Mouse (Mus musculus) granulocyte monocyte progenitor cell, adult 5-6 weeks (primary cell): ENCODE data around the gene Glt8d2. TPM values are rescaled to one million over a fixed set of nuclear protein-coding genes. Genes with fewer than 3 reads are reported as not detected.
"Not testable (repeated sequence)": the region's sequence is repeated elsewhere in the genome, so short reads cannot be mapped to it uniquely, and the experiment has no call there.

Source experiments
- ATAC-seq: replicated peaks from 2 replicates; pipeline ENCODE4 v1.8.0; 2016; ENCODE audit warnings: mild to moderate bottlenecking, moderate TSS enrichment, inconsistent platforms; ENCODE audit not compliant: poor library complexity, severe bottlenecking
- total RNA-seq, 2 experiments: library from RNA; stranded (forward) in 1 of 2; stranded (reverse) in 1 of 2; fragments of 200-712, 200-1000 nt in 1 of 2; fragments of >200 nt in 1 of 2; fragmentation: Nextera tagmentation in 1 of 2; gene quantifications; 2 replicates each; pipeline ENCODE4 v1.2.3; 2014 to 2017

Glt8d2 gene
- total RNA-seq, 2 experiments from 2014 or later = 1.6 to 1.8 TPM

DNA sequence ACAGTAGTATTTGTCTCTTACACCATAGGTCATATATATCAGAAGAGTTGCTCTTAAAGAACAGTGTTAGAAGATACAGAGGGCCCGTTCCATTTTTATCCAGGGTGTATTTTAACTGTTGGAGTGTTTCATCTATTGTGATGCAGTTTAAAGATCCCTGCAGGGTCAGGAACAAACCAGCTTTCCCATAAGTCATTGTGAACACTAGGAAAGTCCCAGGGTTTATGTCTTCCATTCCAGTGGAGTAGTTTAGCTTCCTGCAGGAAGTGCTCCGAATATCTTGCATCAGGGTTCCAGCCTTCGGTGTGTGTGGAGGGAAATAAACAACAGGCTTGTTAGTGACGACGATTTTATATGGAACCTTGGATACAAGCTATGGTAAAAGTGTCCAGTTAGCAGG, 39.2 kb downstream of the Glt8d2 start:
- no peak for ATAC-seq

DNA sequence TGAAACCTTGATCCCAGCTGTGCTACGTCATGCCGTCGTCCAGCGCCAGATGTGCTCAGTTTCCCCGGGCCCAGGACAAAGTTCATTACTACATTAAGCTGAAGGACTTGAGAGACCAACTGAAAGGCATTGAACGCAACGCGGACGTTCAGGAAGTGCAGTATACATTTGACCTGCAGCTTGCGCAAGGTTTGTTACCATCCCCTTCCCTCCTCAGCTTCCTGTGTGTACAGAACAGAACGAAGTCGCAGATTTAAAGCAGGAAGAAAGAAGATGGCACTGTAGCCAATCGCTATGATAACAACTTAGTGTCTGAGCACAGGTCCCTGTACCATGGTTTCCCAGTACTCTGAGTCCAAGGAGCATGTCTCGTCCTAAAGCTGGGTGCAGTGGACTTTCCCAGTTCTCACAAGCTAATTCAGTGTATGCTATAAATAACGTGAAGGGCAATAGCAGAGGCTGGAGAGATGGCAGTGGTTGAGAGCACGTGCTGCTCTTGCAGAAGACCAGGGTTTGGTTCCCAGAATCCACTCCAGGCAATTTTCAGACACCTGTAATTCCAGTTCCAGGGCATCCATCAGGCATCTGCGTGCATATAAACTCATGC, 43.1 kb downstream of the Glt8d2 start:
- peak; percentile 99 for ATAC-seq

DNA sequence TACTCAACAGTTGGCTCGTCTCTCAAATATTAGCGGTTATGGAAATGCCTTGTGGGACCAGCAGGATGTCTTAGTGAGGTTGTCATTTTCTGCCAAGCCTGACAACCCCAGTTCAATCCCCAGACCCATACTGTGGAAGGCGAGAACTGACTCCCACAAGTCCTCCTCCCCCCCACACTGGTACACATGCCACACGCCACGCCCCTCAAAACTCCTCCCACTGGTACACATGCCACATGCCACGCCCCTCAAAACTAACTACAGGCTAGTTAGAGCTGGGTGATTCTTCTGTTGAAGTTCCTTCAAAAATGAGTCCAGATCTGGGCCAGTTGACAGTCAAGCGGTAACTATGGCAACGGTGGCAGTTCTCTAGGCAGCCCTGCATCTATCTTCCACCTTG, 44.4 kb downstream of the Glt8d2 start:
- 0 out of 2 replicates have a peak, but pooled peaks have one; percentile 28 for ATAC-seq

DNA sequence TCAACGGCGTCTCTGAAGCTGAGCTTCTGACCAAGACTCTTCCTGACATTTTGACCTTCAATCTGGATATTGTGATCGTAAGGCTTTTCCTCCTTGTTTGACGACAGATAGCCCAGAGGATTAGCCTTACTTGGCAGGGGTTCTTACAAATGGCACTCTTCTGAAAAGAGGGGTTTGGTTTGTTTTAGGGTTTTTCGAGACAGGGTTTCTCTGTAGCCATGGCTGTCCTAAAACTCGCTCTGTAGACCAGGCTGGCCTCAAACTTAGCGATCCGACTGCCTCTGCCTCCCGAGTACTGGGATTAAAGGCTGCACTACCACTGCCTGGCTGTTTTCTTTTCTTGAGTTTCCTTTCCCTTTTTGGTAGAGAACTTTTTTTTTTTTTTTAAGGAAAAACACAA, 49.0 kb downstream of the Glt8d2 start:
- no peak for ATAC-seq

DNA sequence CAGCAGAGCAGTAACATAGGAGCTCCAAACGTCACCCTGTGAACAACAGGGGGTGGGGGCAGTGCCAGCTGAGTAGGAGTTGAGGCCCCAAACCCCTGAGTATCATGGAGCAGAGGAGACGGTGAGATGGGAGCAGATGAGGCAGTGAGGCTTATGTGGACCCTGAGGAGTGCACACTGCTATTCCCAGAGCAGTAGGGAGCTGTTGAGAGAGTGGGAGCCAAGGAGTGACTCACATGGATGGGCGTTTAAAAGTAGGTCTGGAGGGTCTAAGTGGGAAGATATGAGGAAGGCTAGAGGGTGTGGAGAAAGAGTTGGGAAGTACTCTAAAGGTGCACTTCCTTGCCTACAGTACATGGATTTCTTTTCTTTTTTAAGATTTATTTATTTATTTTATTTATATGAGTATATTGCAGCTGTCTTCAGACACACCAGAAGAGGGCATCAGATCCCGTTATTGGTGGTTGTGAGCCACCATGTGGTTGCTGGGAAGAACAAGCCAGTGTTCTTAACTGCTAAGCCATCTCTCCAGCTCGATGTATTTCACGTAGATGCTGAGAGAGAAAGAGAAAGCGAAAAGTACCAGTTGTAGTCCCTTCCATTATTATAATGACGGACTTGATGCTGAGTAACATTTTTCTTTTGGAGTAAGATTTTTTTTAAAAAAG, 51.3 kb downstream of the Glt8d2 start:
- ATAC-seq = no peak

DNA sequence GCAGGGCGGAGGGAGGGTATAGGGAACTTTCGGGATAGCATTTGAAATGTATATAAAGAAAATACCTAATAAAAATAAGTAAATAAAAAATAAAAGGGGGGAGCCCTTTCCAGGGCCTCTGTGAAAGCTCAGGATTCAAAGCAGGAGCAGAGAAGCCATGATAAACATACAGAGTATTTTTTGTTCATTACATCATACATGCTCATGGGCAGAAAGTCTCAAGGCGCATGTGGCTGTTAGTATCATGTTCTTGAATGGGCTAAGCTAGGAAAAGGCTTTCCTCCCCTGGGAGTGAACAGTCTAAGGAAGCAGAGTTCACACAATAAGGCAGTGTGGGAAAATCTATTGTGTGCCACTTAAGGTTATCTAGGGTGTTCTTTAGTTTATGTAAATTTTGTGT, 54.1 kb downstream of the Glt8d2 start:
- no peak for ATAC-seq

DNA sequence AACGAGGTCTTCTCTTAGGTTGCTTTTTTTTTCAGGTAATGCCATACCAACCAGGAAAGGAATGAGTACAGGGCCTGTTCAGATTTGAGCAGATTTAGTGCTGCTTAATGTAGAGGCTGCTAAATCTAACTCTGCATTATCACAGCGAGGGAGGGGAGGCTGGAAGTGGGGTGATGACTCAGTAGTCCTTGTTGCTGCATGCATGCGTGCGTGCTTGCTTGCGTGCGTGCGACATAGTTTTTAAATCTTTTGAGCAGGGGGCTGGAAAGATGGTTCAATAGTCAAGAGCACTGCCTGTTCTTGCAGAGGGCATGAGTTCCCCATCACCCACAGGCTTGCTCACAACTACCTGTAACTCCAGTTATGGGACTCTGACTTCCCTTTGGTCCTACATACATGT, 56.1 kb downstream of the Glt8d2 start:
- no peak for ATAC-seq

DNA sequence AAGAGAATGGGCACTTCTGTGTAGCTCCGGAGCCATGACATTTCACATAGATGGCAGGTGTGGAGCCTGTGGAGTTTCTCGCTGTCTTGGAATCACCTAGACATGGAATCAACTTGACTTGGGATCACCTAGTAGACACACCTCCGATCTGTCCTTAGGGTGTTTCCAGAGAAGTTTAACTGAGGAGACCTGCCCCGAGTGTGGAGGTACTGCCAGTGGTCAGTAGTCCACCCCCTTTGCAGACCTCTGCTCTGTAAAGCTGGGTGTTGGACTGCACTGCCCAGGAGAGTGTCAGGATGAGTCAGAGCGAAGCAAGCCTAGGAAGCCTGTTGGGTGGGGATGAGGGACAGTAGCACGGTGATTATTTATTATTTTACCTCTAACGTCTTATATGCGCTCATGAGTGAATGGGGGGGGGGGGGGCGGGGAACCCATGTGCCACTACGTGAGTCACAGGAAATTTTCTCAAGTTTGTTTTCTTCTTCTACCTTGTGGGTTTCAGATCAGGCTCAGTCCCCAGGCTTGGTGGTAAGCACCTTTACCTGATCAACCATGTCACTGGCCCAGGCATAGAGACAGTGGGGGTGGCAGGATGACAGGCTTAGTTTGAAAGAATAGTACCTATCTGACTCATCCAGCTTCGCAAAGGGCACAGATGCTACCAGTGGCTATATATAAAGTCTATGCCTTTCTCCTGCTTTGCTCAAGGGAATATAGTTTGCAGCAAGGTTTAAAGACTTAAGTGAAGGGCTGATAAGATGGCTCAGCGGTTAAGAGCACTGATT, 57.8 kb downstream of the Glt8d2 start:
- ATAC-seq = no peak

DNA sequence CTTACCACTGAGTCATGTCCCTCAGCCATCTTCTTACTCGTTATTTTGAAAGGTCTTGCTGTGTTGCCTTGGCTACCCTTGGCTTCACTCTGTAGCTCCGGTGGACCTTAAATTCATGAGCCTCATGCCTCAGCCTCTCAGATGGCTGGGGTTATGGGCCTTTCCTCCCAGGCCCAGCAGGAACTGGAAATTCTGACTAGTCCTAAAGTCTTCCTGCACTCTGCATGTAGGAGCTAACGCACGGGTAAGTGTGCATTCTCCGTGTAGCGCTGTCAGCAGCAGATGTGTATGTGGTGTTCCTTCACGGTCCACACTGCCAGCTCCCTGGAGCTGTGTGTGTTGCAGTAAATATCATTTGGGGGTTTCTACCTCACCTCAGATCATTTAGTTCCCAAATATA, 59.3 kb downstream of the Glt8d2 start:
- no peak for ATAC-seq

DNA sequence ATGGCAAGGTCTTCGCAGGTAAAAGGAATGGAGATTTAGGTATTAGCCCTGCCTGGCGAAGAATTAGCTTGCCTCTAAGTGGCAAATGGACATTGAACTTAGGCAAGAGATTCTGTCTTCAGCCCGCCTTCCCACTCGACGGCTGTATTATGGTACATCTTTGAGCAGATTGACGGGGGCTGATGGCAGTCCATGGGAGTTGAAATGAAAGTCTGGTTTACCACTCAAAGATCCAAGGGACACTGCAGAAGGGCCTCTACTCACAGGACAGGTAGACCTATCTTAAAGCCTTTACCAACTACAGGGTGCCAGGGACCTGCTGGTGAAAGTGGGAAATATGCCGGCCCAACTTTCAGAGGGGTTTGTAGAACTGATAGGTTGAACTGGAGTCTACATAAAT, 60.0 kb downstream of the Glt8d2 start:
- no peak for ATAC-seq

DNA sequence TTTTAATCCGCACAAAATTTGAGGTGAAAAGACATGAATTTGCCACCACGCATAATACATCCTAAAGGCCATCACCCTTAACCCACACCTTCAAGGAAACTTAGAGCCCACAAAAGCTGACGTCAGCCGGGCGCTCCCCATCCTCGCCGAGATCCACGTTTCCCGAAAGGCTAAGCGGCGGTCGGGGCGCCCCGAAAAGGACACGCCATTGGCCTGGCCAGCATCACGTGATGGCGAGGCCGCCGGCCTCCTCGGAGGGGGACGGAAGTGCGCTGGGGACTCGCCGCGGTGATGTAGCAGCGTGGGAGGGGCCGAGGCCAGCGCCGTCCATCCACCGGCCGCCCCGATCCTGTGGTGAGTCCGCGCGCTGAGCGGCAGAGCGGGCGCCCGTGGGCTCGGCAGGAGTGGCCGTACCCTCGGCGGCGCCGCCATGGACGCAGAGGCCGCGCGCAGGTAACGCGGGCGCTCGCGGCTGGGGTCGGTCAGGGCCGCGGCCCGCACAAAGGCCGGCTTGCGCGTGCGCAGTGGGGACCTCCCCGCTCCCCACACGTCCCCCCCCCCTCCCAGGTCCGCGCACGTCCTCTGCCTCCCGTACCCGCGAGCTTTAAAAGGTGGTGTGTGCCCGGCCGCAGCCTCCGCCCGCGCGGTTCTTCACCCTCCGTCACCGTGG, 60.7 kb downstream of the Glt8d2 start, which contains the start of gene Tdg:
Gene Tdg, plus strand, starts transcription at position 243 of the 670 bp plus-strand sequence.
- ATAC-seq = peak; percentile 90

DNA sequence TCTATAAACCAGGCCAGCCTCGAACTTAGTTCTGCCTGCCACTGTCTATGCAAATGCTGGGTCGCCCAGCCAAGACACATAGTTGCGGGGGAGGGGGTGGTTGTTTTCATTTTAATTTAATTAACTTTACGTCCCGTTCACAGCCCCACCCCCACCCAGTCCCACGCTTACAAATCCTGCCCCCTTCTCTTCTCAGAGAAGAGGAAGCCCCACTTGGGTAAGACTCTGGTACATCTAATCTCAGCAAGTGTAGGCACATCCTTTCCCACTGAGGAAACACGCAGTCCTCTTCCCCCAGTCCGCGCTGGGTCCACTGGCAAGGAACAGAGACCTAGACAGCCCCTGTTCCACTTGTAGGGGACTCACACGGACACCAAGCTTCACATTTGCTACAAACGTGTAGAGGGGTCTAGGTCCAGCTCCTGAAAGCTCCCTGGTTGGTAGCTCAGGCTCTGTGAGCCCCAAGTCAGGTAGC, 61.3 kb downstream of the Glt8d2 start:
- peak; percentile 61 for ATAC-seq

DNA sequence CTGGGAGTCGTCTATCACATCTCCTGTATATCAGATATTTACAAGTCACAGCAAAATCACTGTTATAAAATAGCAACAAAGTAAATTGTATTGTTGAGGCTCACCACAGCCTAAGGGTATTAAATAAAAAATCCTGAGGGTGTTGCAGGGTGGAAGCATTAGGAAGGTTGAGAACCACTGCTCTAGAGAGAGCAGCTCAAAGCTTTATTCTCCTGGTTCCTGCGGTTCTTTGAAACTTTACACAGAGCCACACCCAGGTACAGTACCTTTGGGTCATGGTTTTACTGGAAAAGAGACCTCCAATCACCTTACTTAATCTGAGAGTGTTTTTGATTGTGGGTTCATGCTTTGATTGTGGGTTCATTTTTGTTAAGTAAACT, 66.9 kb downstream of the Glt8d2 start:
- ATAC-seq = not testable (repeated sequence)

DNA sequence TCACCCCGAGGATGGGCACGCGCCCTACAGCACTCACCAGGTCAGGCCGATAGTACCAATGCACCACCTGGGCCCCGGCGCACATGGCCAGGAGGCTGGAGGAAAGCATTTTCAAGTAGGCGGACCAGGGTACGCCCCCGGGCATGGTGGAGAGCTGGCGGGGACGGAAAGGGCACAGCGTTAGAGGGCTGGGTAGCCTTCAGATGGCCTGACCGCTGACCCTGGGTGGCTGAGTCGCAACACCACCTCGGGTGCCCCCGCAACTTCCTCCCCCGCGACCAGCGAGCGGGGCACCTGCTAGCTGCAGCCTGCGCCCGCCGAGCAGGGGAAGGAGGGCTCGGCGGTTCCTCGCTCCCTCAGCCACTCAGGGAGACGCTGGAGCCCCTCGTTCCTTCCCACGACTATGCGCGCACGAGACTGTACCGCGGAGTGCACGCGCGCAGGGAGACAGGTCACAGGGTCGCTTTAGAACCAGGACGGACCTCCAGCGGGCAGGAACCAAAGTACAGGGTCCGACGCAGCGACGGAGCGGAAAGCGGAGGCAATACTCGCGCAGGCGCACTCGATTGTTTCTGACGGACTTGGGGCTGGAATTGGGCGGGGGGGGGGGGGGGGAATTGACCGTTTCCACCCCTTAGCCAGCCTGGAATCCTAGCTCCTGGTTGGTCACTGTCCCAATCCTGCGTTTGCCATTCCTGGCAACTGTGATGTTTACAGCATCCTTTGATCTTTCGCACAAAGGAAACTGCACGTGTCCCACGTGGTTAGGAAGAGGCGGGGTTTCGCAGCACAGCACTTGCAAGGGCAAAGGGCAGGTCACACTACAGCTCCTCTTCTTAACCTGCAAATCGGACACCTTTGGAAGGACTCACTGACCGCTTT, 67.5 kb downstream of the Glt8d2 start, which contains the start of gene 1190007I07Rik:
Gene 1190007I07Rik, minus strand, starts transcription at position 558 of the 882 bp plus-strand sequence.
- ATAC-seq = peak; percentile 91

DNA sequence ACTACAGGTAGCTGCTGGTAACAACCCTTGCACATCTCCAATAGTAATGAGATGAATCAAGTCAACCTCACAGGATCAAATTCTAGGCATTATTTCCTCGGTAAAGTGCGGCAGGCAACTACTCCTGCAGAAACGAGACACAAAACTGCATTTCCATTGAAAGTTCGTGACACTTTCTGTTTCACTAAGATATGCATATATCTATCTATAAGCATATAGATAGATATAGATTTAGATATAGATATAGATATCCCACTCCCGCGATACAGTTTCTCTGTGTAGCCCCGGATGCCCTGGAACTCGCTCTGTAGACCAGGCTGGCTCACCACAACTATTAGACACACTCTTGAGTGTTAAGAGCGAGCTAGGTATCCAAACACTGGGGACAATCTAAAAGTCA, 68.2 kb downstream of the Glt8d2 start:
- no peak for ATAC-seq

Other genes with a start within 250 kb of the Glt8d2 start
- not detected in 2 replicates for gene Gm1553, start 198.0 kb downstream of the Glt8d2 start, total RNA-seq (2014; fragmentation: Nextera tagmentation)
- not detected in 2 replicates for gene Gm1553, start 198.0 kb downstream of the Glt8d2 start, total RNA-seq (2017)
- gene 1190007I07Rik, start 67.4 kb downstream of the Glt8d2 start, total RNA-seq (2014; fragmentation: Nextera tagmentation) = 67.2 and 73.5 TPM in 2 replicates
- gene 1190007I07Rik, start 67.4 kb downstream of the Glt8d2 start, total RNA-seq (2017) = 75.8 and 104 TPM in 2 replicates
- gene Tdg, start 60.8 kb downstream of the Glt8d2 start, total RNA-seq (2014; fragmentation: Nextera tagmentation) = 48.9 and 76.4 TPM in 2 replicates
- gene Tdg, start 60.8 kb downstream of the Glt8d2 start, total RNA-seq (2017) = 97.3 and 102 TPM in 2 replicates
- 14.8 and 31.5 TPM in 2 replicates for gene Hcfc2, start 5.5 kb upstream of the Glt8d2 start, total RNA-seq (2014; fragmentation: Nextera tagmentation)
- gene Hcfc2, start 5.5 kb upstream of the Glt8d2 start, total RNA-seq (2017) = 19.6 and 22.1 TPM in 2 replicates
- gene Nfyb, start 73.5 kb upstream of the Glt8d2 start, total RNA-seq (2014; fragmentation: Nextera tagmentation) = 27.2 and 41.6 TPM in 2 replicates
- 68.1 and 75.2 TPM in 2 replicates for gene Nfyb, start 73.5 kb upstream of the Glt8d2 start, total RNA-seq (2017)
- gene Txnrd1, start 143.3 kb upstream of the Glt8d2 start, total RNA-seq (2014; fragmentation: Nextera tagmentation) = 59.2 and 69.7 TPM in 2 replicates
- gene Txnrd1, start 143.3 kb upstream of the Glt8d2 start, total RNA-seq (2017) = 85.1 and 91.5 TPM in 2 replicates
- gene Eid3, start 176.0 kb upstream of the Glt8d2 start, total RNA-seq (2014; fragmentation: Nextera tagmentation) = 2.5 and 3.7 TPM in 2 replicates
- gene Eid3, start 176.0 kb upstream of the Glt8d2 start, total RNA-seq (2017) = 2.2 and 2.6 TPM in 2 replicates